Mouse (Mus musculus) embryonic fibroblast, embryonic 13.5 days (primary cell): ENCODE results near the gene Tpm3-rs7. TPM values are rescaled to one million over a fixed set of nuclear protein-coding genes. Genes with fewer than 3 reads are reported as not detected.
"Not testable (repeated sequence)": the region's sequence is repeated elsewhere in the genome, so short reads cannot be mapped to it uniquely, and the experiment has no call there.

ENCODE experiments used
- H3K27ac ChIP-seq: 2 replicates; pipeline ENCODE4 v1.5.1; 2012; ENCODE audit warnings: low read length, control low read depth, inconsistent platforms; ENCODE audit not compliant: insufficient read depth
- H3K4me1 ChIP-seq: 2 replicates; pipeline ENCODE4 v1.6.1; 2011; ENCODE audit warnings: low read length; ENCODE audit not compliant: control insufficient read depth, insufficient read depth
- H3K4me3 ChIP-seq: 2 replicates; pipeline ENCODE4 v1.5.1; 2011; ENCODE audit warnings: mild to moderate bottlenecking, control low read depth, low read length; ENCODE audit not compliant: insufficient read depth
- CTCF ChIP-seq: IDR thresholded peaks from 2 replicates; pipeline ENCODE4 v1.5.1; 2011; ENCODE audit warnings: mild to moderate bottlenecking, control low read depth, low read length, moderate library complexity, borderline replicate concordance; ENCODE audit not compliant: insufficient read depth
- POLR2A ChIP-seq: IDR thresholded peaks from 2 replicates; pipeline ENCODE4 v1.6.1; 2011; ENCODE audit warnings: low read depth, mild to moderate bottlenecking, control low read depth, low read length, moderate library complexity
- polyA plus RNA-seq: library from polyadenylated mRNA; stranded (reverse); fragments of >200 nt; gene quantifications from 2 replicates; pipeline ENCODE4 v1.2.4, GENCODE M21; 2011; ENCODE audit warnings: low read depth; ENCODE audit not compliant: missing spikeins, insufficient read length

Gene Tpm3-rs7
- polyA plus RNA-seq, result 7.0 and 18.6 TPM in 2 replicates

DNA sequence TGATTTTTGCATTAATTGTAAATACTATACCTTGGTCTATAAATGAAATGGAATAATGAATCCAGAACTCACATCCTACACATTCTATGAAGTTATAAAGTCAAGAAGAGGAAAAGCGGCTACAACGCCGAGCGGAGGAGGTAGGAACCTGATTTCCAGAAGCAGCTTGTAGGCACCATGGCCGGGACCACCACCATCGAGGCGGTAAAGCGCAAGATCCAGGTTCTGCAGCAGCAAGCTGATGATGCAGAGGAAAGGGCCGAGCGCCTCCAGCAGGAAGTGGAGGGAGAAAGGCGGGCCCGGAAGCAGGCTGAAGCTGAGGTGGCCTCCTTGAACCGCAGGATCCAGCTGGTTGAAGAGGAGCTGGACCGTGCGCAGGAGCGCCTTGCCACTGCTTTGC, at the start of gene Tpm3-rs7:
TSS of gene Tpm3-rs7 (plus strand) at position 110 of the 400 bp plus-strand sequence.
- H3K27ac ChIP-seq, H3K4me1 ChIP-seq, H3K4me3 ChIP-seq: not testable (repeated sequence)

DNA sequence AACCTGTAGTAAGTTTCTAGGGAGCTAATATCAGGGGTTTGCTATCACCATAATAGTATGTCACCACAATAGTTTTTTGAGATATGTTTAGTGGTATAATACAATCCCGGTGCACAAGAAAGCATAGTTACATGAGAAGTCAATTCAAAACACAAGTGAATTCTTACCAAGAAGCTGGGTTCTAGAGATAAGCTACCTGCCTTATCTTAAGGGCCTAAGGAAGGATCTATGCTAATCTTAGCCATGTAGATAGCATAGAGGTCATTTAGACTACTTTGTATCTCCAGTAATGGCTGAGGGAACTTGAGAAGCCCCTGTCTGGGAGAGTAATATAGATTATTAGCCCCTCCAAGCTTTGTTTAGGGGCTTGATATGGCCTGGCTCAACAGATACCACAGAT, 2.6 kb downstream of the Tpm3-rs7 start:
- Histone ChIP-seq H3K4me3 (no peak overlapping the region), H3K4me1 (no peaks in the 10 kb centered on the region), H3K27ac (no peak overlapping the region)
- TF ChIP-seq CTCF (no peak), POLR2A (no peak)

DNA sequence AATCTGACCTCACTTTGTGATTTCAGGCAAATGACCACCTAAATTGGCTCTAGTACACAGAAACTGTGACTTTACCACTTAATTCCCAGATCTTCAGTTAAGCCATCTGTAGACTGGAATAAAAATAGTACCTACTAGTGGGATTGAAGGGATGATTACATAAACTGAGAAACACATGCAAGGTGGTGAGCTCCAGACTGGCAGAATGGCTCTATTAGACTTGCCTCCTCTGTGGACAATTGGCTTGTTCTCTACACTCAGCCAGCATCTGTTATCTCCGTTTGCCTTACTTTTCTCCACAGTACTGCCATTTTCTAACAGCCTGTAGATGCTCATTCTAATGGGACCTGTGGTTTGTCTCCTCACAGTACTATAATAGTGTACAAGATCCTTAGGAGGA, 49.0 kb downstream of the Tpm3-rs7 start:
- Histone ChIP-seq H3K4me3 (no peak overlapping the region), H3K4me1 (no peaks in the 10 kb centered on the region), H3K27ac (no peak overlapping the region)
- TF ChIP-seq CTCF (no peak), POLR2A (no peak)
